8 mouse cellular contexts compared by ENCODE assay signal in the genomic region with DNA sequence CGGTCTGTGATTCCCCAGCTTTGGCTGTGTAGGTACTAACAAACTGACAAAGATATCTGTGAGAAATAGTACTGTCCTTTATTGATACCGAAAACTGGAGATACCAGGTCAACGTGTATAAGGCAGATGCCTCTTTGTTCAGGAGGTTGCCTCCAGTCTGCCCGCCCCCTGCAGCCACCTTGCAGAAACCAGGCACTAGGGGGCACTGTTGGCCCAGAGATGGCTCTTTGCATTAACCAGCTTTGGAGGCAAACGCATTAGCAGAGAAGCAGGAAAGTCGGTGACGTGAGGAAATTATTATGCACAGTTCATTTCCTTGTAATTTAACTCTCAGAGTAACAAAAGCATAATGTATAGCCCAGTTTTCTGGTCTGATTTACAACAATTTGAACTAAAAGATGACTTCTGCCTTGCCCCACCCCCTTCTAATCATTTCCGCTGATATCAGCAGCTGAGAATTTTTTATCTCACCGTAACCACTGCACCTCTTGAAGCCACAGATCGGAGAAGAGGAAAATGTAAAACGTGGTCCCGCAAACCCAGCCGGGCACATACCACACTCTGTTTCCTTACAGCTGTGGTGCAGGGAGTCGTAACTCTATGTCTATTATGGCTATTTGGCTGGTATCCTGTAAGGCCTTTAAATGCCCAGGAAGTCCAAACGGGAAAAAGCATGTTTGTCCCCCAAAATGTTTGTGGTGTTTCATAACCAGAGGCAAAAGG.
DNase-seq lines count a peak whose midpoint lies in the region; ATAC-seq and TF ChIP-seq lines count a peak whose summit lies in the region.

No protein-coding gene starts in this region.

- peak; percentile 82 for ATAC-seq in hindbrain, embryonic 12.5 days (ENCODE audit: low FRiP score)
- peak; percentile 70 for ATAC-seq in lung, postnatal 0 days

- no peak for TF ChIP-seq EP300 in lung, postnatal 0 days (IDR thresholded peaks at IDR 0.05)

- H3K4me1 ChIP-seq in hindbrain, embryonic 12.5 days, result peaks cover 28% of the 10 kb centered on the region
- no peaks in the 10 kb centered on the region for H3K4me1 ChIP-seq in lung, postnatal 0 days (ENCODE audit: insufficient read depth, low read depth, low read length)

- peak overlapping the region; percentile 29 for H3K4me2 ChIP-seq in hindbrain, embryonic 12.5 days (replicated peaks)
- H3K4me2 ChIP-seq in lung, postnatal 0 days (replicated peaks; ENCODE audit: low read depth, low read length), result peak overlapping the region; percentile 60

- peak; percentile 83 for DNase-seq in MN1 (ENCODE audit: low spot score)
- peak; percentile 86 for DNase-seq in cerebellum, adult 8-10 months
- peak; percentile 71 to 90 for DNase-seq in frontal cortex, postnatal 10 days (ENCODE audit: low spot score in 2 of 2)
- DNase-seq in layer of hippocampus, postnatal 10 days (ENCODE audit: low spot score in 2 of 2), result peak; percentile 99
- DNase-seq in lung, postnatal 0 days (ENCODE audit: low spot score), result peak; percentile 89
- DNase-seq in ovary, postnatal 36 days (ENCODE audit: low spot score), result peak; percentile 87
- peak; percentile 91 for DNase-seq in thymus, postnatal 14 days

- 28% methylated on average over 15 of the region's 15 CpGs for WGBS in hindbrain, embryonic 12.5 days
- 7% methylated on average over 15 of the region's 15 CpGs for WGBS in lung, postnatal 0 days

- peaks cover 10% of the 10 kb centered on the region; the same call in 1 of the 2 replicates for H3K27me3 ChIP-seq in hindbrain, embryonic 12.5 days
- H3K27me3 ChIP-seq in lung, postnatal 0 days (replicated peaks; ENCODE audit: insufficient read depth, low read length), result no peaks in the 10 kb centered on the region

- peak; percentile 98 for TF ChIP-seq CTCF in lung, postnatal 0 days (IDR thresholded peaks at IDR 0.05)

- H3K4me3 ChIP-seq in hindbrain, embryonic 12.5 days, result no peak overlapping the region
- peak overlapping the region; percentile 24; the same call in 1 of the 2 replicates for H3K4me3 ChIP-seq in lung, postnatal 0 days (ENCODE audit: low read depth, low read length)

- H3K27ac ChIP-seq in hindbrain, embryonic 12.5 days, result peak overlapping the region; percentile 66
- no peak overlapping the region for H3K27ac ChIP-seq in lung, postnatal 0 days (ENCODE audit: low read length)

- no peaks in the 10 kb centered on the region for H3K36me3 ChIP-seq in hindbrain, embryonic 12.5 days
- no peaks in the 10 kb centered on the region for H3K36me3 ChIP-seq in lung, postnatal 0 days (ENCODE audit: insufficient read depth, low read length)

- no peaks in the 10 kb centered on the region for H3K9me3 ChIP-seq in hindbrain, embryonic 12.5 days (replicated peaks)
- H3K9me3 ChIP-seq in lung, postnatal 0 days (ENCODE audit: low read length), result no peaks in the 10 kb centered on the region

- H3K9ac ChIP-seq in hindbrain, embryonic 12.5 days, result no peak overlapping the region
- H3K9ac ChIP-seq in lung, postnatal 0 days (replicated peaks; ENCODE audit: low read depth), result no peak overlapping the region
